Mouse (Mus musculus) olfactory bulb, adult 2 months (tissue): ENCODE data around the gene Trappc3.

ENCODE experiments used
- CTCF ChIP-seq: fragments of 200-500 bp; IDR thresholded peaks from 2 replicates; pipeline ENCODE4 v1.5.1; 2012; ENCODE audit warnings: low read depth, mild to moderate bottlenecking, low read length, moderate library complexity; ENCODE audit not compliant: insufficient read depth
- POLR2A ChIP-seq: fragments of 200-500 bp; IDR thresholded peaks from 2 replicates; pipeline ENCODE4 v1.6.1; 2012; ENCODE audit warnings: mild to moderate bottlenecking, low read depth, low read length, moderate library complexity; ENCODE audit not compliant: insufficient read depth

DNA sequence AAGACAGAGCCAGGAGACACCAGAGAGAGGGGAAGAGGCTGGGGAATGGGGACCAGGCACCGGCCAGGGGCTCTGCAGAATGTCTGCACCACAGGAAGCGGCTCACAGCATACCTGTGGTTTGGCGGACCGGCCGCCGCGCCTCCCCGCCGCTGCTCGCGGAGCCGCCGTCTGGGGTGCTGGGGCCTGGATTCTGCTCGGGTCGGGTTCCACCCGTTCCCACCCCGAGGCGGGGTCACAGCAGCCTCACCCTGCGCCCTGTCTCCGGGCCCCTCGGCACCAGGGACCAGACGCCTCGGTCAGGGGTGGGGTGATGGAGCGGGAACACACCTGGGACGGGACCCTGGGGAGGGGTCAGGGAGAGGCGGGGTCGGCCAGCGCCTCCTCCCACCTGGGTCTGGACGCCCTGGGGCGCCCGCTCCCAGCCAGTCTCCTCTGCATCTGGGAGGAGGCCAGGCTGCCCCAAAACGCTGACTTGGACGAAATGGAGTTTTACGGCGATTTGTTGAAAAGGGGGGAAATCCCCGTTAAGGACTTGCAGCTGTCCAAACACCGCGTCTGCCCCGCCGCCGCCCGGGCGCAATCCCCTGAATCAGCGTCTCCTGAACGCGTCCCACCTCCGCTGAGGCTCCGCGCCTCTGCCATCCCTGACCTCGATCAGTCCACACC lies 38.9 kb downstream of the Trappc3 start:
- TF ChIP-seq CTCF (no peak), POLR2A (no peak)
